Mouse (Mus musculus): Measurements from ENCODE around the gene Bud31.

DNA sequence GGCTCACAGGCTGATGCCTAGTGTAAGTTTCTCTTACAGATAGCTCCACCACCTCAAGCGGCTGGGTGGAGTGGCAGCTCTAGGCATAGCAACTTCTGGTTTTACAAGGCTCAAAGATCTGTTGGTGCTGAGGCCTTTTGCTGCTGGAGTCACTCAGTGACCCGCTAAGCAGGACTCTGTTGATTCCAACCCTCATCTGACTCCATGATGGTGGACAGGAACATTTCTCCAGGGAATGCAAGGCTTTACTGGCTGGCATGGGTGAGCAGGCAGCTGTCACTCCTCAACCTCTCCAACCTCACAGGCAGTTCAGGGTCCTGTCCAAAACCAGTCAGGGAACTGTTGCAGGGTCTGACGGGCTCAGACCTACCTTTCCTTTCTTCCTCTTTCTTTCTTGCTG lies 9.2 kb upstream of the Bud31 start:
- TF ChIP-seq POLR2A (IDR thresholded peaks at IDR 0.05; ENCODE audit: borderline replicate concordance, extremely low read depth, insufficient read depth, insufficient read length, poor library complexity, severe bottlenecking) (no peak), CTCF (IDR thresholded peaks at IDR 0.05; ENCODE audit: borderline replicate concordance, extremely low read depth, insufficient read depth, insufficient read length) (no peak)
